Mouse (Mus musculus): ENCODE data around the gene Rad51b. TPM values are rescaled to one million over a fixed set of nuclear protein-coding genes. Genes with fewer than 3 reads are reported as not detected.

The Rad51b gene
- polyA plus RNA-seq, 1 experiment from 2014 or later: 4.3 TPM

GRCm38 (mm10) chr12:79835521-79835920 is 538.4 kb downstream of the Rad51b start:
- ATAC-seq (ENCODE audit: insufficient read depth): no peak
- 75% methylated on average over 8 of the region's 8 CpGs for WGBS (ENCODE audit: insufficient replicate concordance)
- Histone ChIP-seq H3K27me3 (no peaks in the 10 kb centered on the region), H3K4me3 (replicated peaks) (no peak overlapping the region), H3K4me2 (no peak overlapping the region), H3K36me3 (replicated peaks) (no peaks in the 10 kb centered on the region), H3K9ac (no peak overlapping the region), H3K9me3 (replicated peaks) (no peaks in the 10 kb centered on the region), H3K4me1 (replicated peaks) (peaks cover 37% of the 10 kb centered on the region), H3K27ac (replicated peaks) (no peak overlapping the region)

GRCm38 (mm10) chr12:79838181-79838961 is 541.3 kb downstream of the Rad51b start:
- Histone ChIP-seq H3K4me1 (replicated peaks) (peaks cover 47% of the 10 kb centered on the region), H3K9ac (no peak overlapping the region), H3K36me3 (replicated peaks) (no peaks in the 10 kb centered on the region), H3K9me3 (replicated peaks) (no peaks in the 10 kb centered on the region), H3K4me2 (no peak overlapping the region), H3K27ac (replicated peaks) (peak overlapping the region; percentile 29), H3K27me3 (no peaks in the 10 kb centered on the region), H3K4me3 (replicated peaks) (no peak overlapping the region)
- WGBS (ENCODE audit: insufficient replicate concordance): 32% methylated on average over 6 of the region's 6 CpGs
- peak; percentile 78 for ATAC-seq (ENCODE audit: insufficient read depth)

- H3K4me3 ChIP-seq (replicated peaks): no peak overlapping the region
- WGBS (ENCODE audit: insufficient replicate concordance): 67% methylated on average over 12 of the region's 12 CpGs
- peaks cover 51% of the 10 kb centered on the region for H3K4me1 ChIP-seq (replicated peaks)
- no peaks in the 10 kb centered on the region for H3K9me3 ChIP-seq (replicated peaks)
- no peaks in the 10 kb centered on the region for H3K36me3 ChIP-seq (replicated peaks)
- H3K9ac ChIP-seq: no peak overlapping the region
- 0 out of 2 replicates have a peak overlapping the region, but pooled peaks have one; percentile 29 for H3K27ac ChIP-seq (replicated peaks)
- H3K27me3 ChIP-seq: no peaks in the 10 kb centered on the region
- no peak for ATAC-seq (ENCODE audit: insufficient read depth)
- H3K4me2 ChIP-seq: no peak overlapping the region
These were observed 542.2 kb downstream of the Rad51b start for GRCm38 (mm10) chr12:79839096-79839941.

GRCm38 (mm10) chr12:79840465-79840864 is 543.4 kb downstream of the Rad51b start:
- 53% methylated on average over 5 of the region's 5 CpGs for WGBS (ENCODE audit: insufficient replicate concordance)
- H3K4me1 ChIP-seq (replicated peaks): peaks cover 51% of the 10 kb centered on the region
- no peaks in the 10 kb centered on the region for H3K9me3 ChIP-seq (replicated peaks)
- no peak overlapping the region for H3K4me3 ChIP-seq (replicated peaks)
- no peak overlapping the region for H3K4me2 ChIP-seq
- H3K27me3 ChIP-seq: no peaks in the 10 kb centered on the region
- ATAC-seq (ENCODE audit: insufficient read depth): no peak
- H3K9ac ChIP-seq: no peak overlapping the region
- no peaks in the 10 kb centered on the region for H3K36me3 ChIP-seq (replicated peaks)
- H3K27ac ChIP-seq (replicated peaks): no peak overlapping the region

- Histone ChIP-seq H3K9me3 (replicated peaks) (no peaks in the 10 kb centered on the region), H3K27ac (replicated peaks) (no peak overlapping the region), H3K4me1 (replicated peaks) (peaks cover 51% of the 10 kb centered on the region), H3K4me2 (no peak overlapping the region), H3K27me3 (no peaks in the 10 kb centered on the region), H3K9ac (no peak overlapping the region), H3K4me3 (replicated peaks) (no peak overlapping the region), H3K36me3 (replicated peaks) (no peaks in the 10 kb centered on the region)
- 61% methylated on average over 3 of the region's 3 CpGs for WGBS (ENCODE audit: insufficient replicate concordance)
- no peak for ATAC-seq (ENCODE audit: insufficient read depth)
These were observed 544.2 kb downstream of the Rad51b start for GRCm38 (mm10) chr12:79841248-79841647.

- ATAC-seq (ENCODE audit: insufficient read depth): no peak
- WGBS (ENCODE audit: insufficient replicate concordance): 11% methylated on average over 7 of the region's 7 CpGs
- Histone ChIP-seq H3K27ac (replicated peaks) (peak overlapping the region; percentile 57; the same call in 1 of the 2 replicates), H3K9me3 (replicated peaks) (no peaks in the 10 kb centered on the region), H3K4me3 (replicated peaks) (no peak overlapping the region), H3K4me1 (replicated peaks) (peaks cover 50% of the 10 kb centered on the region), H3K27me3 (no peaks in the 10 kb centered on the region), H3K9ac (no peak overlapping the region), H3K4me2 (no peak overlapping the region), H3K36me3 (replicated peaks) (no peaks in the 10 kb centered on the region)
These were observed 545.2 kb downstream of the Rad51b start for GRCm38 (mm10) chr12:79842319-79842718.

GRCm38 (mm10) chr12:79843002-79843401 is 545.9 kb downstream of the Rad51b start:
- no peak overlapping the region for H3K4me3 ChIP-seq (replicated peaks)
- no peak overlapping the region for H3K9ac ChIP-seq
- no peaks in the 10 kb centered on the region for H3K36me3 ChIP-seq (replicated peaks)
- H3K27me3 ChIP-seq: no peaks in the 10 kb centered on the region
- H3K9me3 ChIP-seq (replicated peaks): no peaks in the 10 kb centered on the region
- ATAC-seq (ENCODE audit: insufficient read depth): no peak
- 36% methylated on average over 11 of the region's 11 CpGs for WGBS (ENCODE audit: insufficient replicate concordance)
- no peak overlapping the region for H3K4me2 ChIP-seq
- H3K27ac ChIP-seq (replicated peaks): peak overlapping the region; percentile 57
- peaks cover 43% of the 10 kb centered on the region for H3K4me1 ChIP-seq (replicated peaks)

GRCm38 (mm10) chr12:79843496-79843895 is 546.4 kb downstream of the Rad51b start:
- no peaks in the 10 kb centered on the region for H3K27me3 ChIP-seq
- no peak overlapping the region for H3K4me2 ChIP-seq
- H3K36me3 ChIP-seq (replicated peaks): no peaks in the 10 kb centered on the region
- H3K9ac ChIP-seq: no peak overlapping the region
- H3K4me1 ChIP-seq (replicated peaks): peaks cover 38% of the 10 kb centered on the region
- H3K9me3 ChIP-seq (replicated peaks): no peaks in the 10 kb centered on the region
- no peak overlapping the region for H3K27ac ChIP-seq (replicated peaks)
- ATAC-seq (ENCODE audit: insufficient read depth): no peak
- no peak overlapping the region for H3K4me3 ChIP-seq (replicated peaks)
- WGBS (ENCODE audit: insufficient replicate concordance): 25% methylated on average over 6 of the region's 6 CpGs

GRCm38 (mm10) chr12:79846247-79847151 is 549.4 kb downstream of the Rad51b start:
- no peaks in the 10 kb centered on the region for H3K36me3 ChIP-seq (replicated peaks)
- no peak for ATAC-seq (ENCODE audit: insufficient read depth)

GRCm38 (mm10) chr12:79848539-79848938 is 551.5 kb downstream of the Rad51b start:
- Histone ChIP-seq H3K27me3 (no peaks in the 10 kb centered on the region), H3K4me1 (replicated peaks) (peaks cover 2% of the 10 kb centered on the region; the same call in 1 of the 2 replicates), H3K4me3 (replicated peaks) (no peak overlapping the region), H3K27ac (replicated peaks) (no peak overlapping the region), H3K4me2 (no peak overlapping the region), H3K9me3 (replicated peaks) (no peaks in the 10 kb centered on the region), H3K36me3 (replicated peaks) (no peaks in the 10 kb centered on the region), H3K9ac (no peak overlapping the region)
- 66% methylated on average over 13 of the region's 13 CpGs for WGBS (ENCODE audit: insufficient replicate concordance)
- ATAC-seq (ENCODE audit: insufficient read depth): no peak

More at GRCm38 (mm10) chr12:79846247-79847151, 549.4 kb downstream of the Rad51b start:
- Histone ChIP-seq H3K27ac (replicated peaks) (no peak overlapping the region), H3K4me3 (replicated peaks) (no peak overlapping the region), H3K4me1 (replicated peaks) (peaks cover 17% of the 10 kb centered on the region), H3K27me3 (no peaks in the 10 kb centered on the region), H3K9ac (no peak overlapping the region), H3K4me2 (no peak overlapping the region), H3K9me3 (replicated peaks) (no peaks in the 10 kb centered on the region)
- 64% methylated on average over 7 of the region's 7 CpGs for WGBS (ENCODE audit: insufficient replicate concordance)
